Mouse (Mus musculus) limb, embryonic 11.5 days (tissue): Measurements from ENCODE around the gene 1700025C18Rik. TPM values are rescaled to one million over a fixed set of nuclear protein-coding genes. Genes with fewer than 3 reads are reported as not detected.

Source experiments
- ATAC-seq: fragments of 200-750 bp; cut with Nextera tagmentation; 2 replicates; pipeline ENCODE4 v1.8.0; 2017; ENCODE audit warnings: low read depth; ENCODE audit not compliant: insufficient number of reproducible peaks, low FRiP score, low TSS enrichment
- DNase-seq: peaks from one replicate; pipeline ENCODE4 v3.0.0-alpha.2; 2015; ENCODE audit warnings: low spot score
- H3K27ac ChIP-seq: fragments of 300-500 bp; sonication (generic); replicated peaks from 2 replicates; pipeline ENCODE4 v1.5.1; 2014; ENCODE audit warnings: low read depth, mild to moderate bottlenecking, low read length
- H3K27me3 ChIP-seq: fragments of 300-500 bp; sonication (generic); 2 replicates; pipeline ENCODE4 v1.6.1; 2014; ENCODE audit warnings: mild to moderate bottlenecking, low read length, mixed read lengths; ENCODE audit not compliant: control insufficient read depth, insufficient read depth
- H3K36me3 ChIP-seq: fragments of 300-500 bp; sonication (generic); 2 replicates; pipeline ENCODE4 v1.6.1; 2014; ENCODE audit warnings: mild to moderate bottlenecking, low read length, moderate library complexity, mixed read lengths; ENCODE audit not compliant: control insufficient read depth, insufficient read depth
- H3K4me1 ChIP-seq: fragments of 300-500 bp; sonication (generic); 2 replicates; pipeline ENCODE4 v1.6.1; 2014; ENCODE audit warnings: low read length, mixed read lengths; ENCODE audit not compliant: control insufficient read depth, insufficient read depth
- H3K4me2 ChIP-seq: fragments of 300-500 bp; sonication (generic); 2 replicates; pipeline ENCODE4 v1.6.1; 2014; ENCODE audit warnings: low read depth, mild to moderate bottlenecking, moderate library complexity; ENCODE audit not compliant: severe bottlenecking
- H3K4me3 ChIP-seq: fragments of 300-500 bp; sonication (generic); 2 replicates; pipeline ENCODE4 v1.5.1; 2014; ENCODE audit warnings: low read depth, low read length
- H3K9ac ChIP-seq: fragments of 300-500 bp; sonication (generic); 2 replicates; pipeline ENCODE4 v1.6.1; 2014; ENCODE audit warnings: mild to moderate bottlenecking, low read length
- H3K9me3 ChIP-seq: fragments of 300-500 bp; sonication (generic); 2 replicates; pipeline ENCODE4 v1.6.1; 2016; ENCODE audit warnings: low read length; ENCODE audit not compliant: control insufficient read depth
- WGBS: fragments of 180-500 bp; shearing (Covaris S2); extraction: QIAGEN DNeasy Blood & Tissue Kit; methylation state at CpG from one replicate; pipeline ENCODE4 v1.1.7; 2014; 5-methylcytosine and 5-hydroxymethylcytosine counted together
- polyA plus RNA-seq: library from polyadenylated mRNA; unstranded; fragments of >200 nt; fragmentation: Nextera tagmentation; extraction: Ambion mirVana; gene quantifications from 2 replicates; pipeline ENCODE4 v1.2.1, GENCODE M21; 2014

1700025C18Rik gene
- polyA plus RNA-seq, 1 experiment from 2014 or later: not detected

GRCm38 (mm10) chr2:165074081-165074884, 16.3 kb downstream of the 1700025C18Rik start:
- ATAC-seq: no peak
- WGBS: 51% methylated on average over 11 of the region's 11 CpGs
- H3K36me3 ChIP-seq: no peaks in the 10 kb centered on the region
- DNase-seq: no peak
- no peak overlapping the region for H3K27ac ChIP-seq
- H3K9ac ChIP-seq: no peak overlapping the region
- H3K27me3 ChIP-seq: peaks cover 46% of the 10 kb centered on the region
- no peak overlapping the region for H3K4me2 ChIP-seq
- H3K9me3 ChIP-seq: no peaks in the 10 kb centered on the region
- no peak overlapping the region for H3K4me3 ChIP-seq
- H3K4me1 ChIP-seq: peaks cover 9% of the 10 kb centered on the region

- H3K4me2 ChIP-seq: no peak overlapping the region
- no peaks in the 10 kb centered on the region for H3K36me3 ChIP-seq
- no peaks in the 10 kb centered on the region for H3K9me3 ChIP-seq
- H3K9ac ChIP-seq: no peak overlapping the region
- DNase-seq (no peak), ATAC-seq (no peak)
- peaks cover 8% of the 10 kb centered on the region for H3K4me1 ChIP-seq
- H3K27ac ChIP-seq: no peak overlapping the region
- 30% methylated on average over 9 of the region's 9 CpGs for WGBS
- H3K27me3 ChIP-seq: peaks cover 38% of the 10 kb centered on the region
- H3K4me3 ChIP-seq: no peak overlapping the region
These were observed 17.2 kb downstream of the 1700025C18Rik start for GRCm38 (mm10) chr2:165073381-165073781.

- no peak overlapping the region for H3K9ac ChIP-seq
- no peak overlapping the region for H3K27ac ChIP-seq
- 20% methylated on average over 23 of the region's 23 CpGs for WGBS
- no peak overlapping the region for H3K4me3 ChIP-seq
- no peaks in the 10 kb centered on the region for H3K36me3 ChIP-seq
- H3K27me3 ChIP-seq: peaks cover 13% of the 10 kb centered on the region
- H3K9me3 ChIP-seq: no peaks in the 10 kb centered on the region
- H3K4me1 ChIP-seq: peaks cover 4% of the 10 kb centered on the region
- ATAC-seq: no peak
- peak; percentile 82 for DNase-seq
- H3K4me2 ChIP-seq: no peak overlapping the region
These were observed 20.3 kb downstream of the 1700025C18Rik start for GRCm38 (mm10) chr2:165070096-165070816.

GRCm38 (mm10) chr2:165068806-165069205, 21.7 kb downstream of the 1700025C18Rik start:
- H3K9me3 ChIP-seq: no peaks in the 10 kb centered on the region
- H3K36me3 ChIP-seq: no peaks in the 10 kb centered on the region
- H3K4me1 ChIP-seq: peaks cover 4% of the 10 kb centered on the region
- H3K4me2 ChIP-seq: no peak overlapping the region
- H3K4me3 ChIP-seq: no peak overlapping the region
- 84% methylated on average over 2 of the region's 2 CpGs for WGBS
- peaks cover 8% of the 10 kb centered on the region for H3K27me3 ChIP-seq
- DNase-seq (no peak), ATAC-seq (no peak)
- H3K9ac ChIP-seq: no peak overlapping the region
- H3K27ac ChIP-seq: no peak overlapping the region

GRCm38 (mm10) chr2:165064489-165064888, 26.1 kb downstream of the 1700025C18Rik start:
- DNase-seq: no peak
- no peaks in the 10 kb centered on the region for H3K4me1 ChIP-seq
- H3K36me3 ChIP-seq: no peaks in the 10 kb centered on the region
- WGBS: 39% methylated on average over 7 of the region's 7 CpGs
- no peak overlapping the region for H3K27ac ChIP-seq
- no peak overlapping the region for H3K9ac ChIP-seq
- no peaks in the 10 kb centered on the region for H3K9me3 ChIP-seq
- no peak overlapping the region for H3K4me3 ChIP-seq
- H3K4me2 ChIP-seq: no peak overlapping the region
- H3K27me3 ChIP-seq: no peaks in the 10 kb centered on the region
- no peak for ATAC-seq

- WGBS: 82% methylated on average over 16 of the region's 16 CpGs
- Histone ChIP-seq H3K4me1 (no peaks in the 10 kb centered on the region), H3K9me3 (no peaks in the 10 kb centered on the region), H3K36me3 (no peaks in the 10 kb centered on the region), H3K27me3 (no peaks in the 10 kb centered on the region), H3K9ac (no peak overlapping the region), H3K4me3 (no peak overlapping the region), H3K27ac (no peak overlapping the region), H3K4me2 (no peak overlapping the region)
- no peak for ATAC-seq
- no peak for DNase-seq
These were observed 28.7 kb downstream of the 1700025C18Rik start for GRCm38 (mm10) chr2:165061638-165062433.

- H3K9me3 ChIP-seq: no peaks in the 10 kb centered on the region
- no peak overlapping the region for H3K4me3 ChIP-seq
- H3K4me1 ChIP-seq: peaks cover 3% of the 10 kb centered on the region
- WGBS: 96% methylated on average over 4 of the region's 4 CpGs
- ATAC-seq: no peak
- H3K9ac ChIP-seq: no peak overlapping the region
- DNase-seq: no peak
- no peak overlapping the region for H3K27ac ChIP-seq
- no peaks in the 10 kb centered on the region for H3K27me3 ChIP-seq
- H3K4me2 ChIP-seq: no peak overlapping the region
- H3K36me3 ChIP-seq: no peaks in the 10 kb centered on the region
These were observed 30.6 kb downstream of the 1700025C18Rik start for GRCm38 (mm10) chr2:165059961-165060360.

- H3K4me3 ChIP-seq: no peak overlapping the region
These were observed 34.0 kb downstream of the 1700025C18Rik start for GRCm38 (mm10) chr2:165056377-165057085.

More at GRCm38 (mm10) chr2:165056377-165057085, 34.0 kb downstream of the 1700025C18Rik start:
- DNase-seq: no peak
- no peak overlapping the region for H3K9ac ChIP-seq
- H3K4me1 ChIP-seq: peaks cover 3% of the 10 kb centered on the region
- H3K4me2 ChIP-seq: no peak overlapping the region; the same call in 1 of the 2 replicates
- no peaks in the 10 kb centered on the region for H3K9me3 ChIP-seq
- no peaks in the 10 kb centered on the region for H3K27me3 ChIP-seq
- no peaks in the 10 kb centered on the region for H3K36me3 ChIP-seq
- 83% methylated on average over 14 of the region's 14 CpGs for WGBS
- no peak overlapping the region for H3K27ac ChIP-seq
- ATAC-seq: no peak
